Mouse (Mus musculus): Measurements from ENCODE around the gene Ovol2. TPM values are rescaled to one million over a fixed set of nuclear protein-coding genes. Genes with fewer than 3 reads are reported as not detected.

Ovol2 gene
- polyA plus RNA-seq, 1 experiment: not detected

DNA sequence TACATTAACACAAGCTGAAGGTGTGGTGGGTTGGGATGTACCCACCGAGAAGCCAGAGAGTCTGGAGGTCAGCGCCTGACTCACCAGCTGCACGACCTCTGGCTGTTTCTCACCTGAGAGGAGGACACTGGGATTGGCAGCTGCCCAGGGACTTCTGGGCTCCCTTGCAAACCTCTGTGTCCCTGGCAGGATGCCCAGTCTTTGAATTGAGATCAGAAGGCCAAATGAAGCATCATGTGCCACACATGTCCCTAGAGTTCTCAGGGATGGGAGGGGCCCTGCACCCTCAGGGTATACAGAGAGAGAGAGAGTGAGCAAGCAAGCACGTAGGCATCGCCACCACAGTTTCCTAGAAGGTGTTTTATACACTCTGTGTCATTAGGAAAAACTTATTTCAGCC lies 52.2 kb downstream of the Ovol2 start:
- H3K36me3 ChIP-seq (ENCODE audit: control insufficient read depth, insufficient read depth): peaks cover 40% of the 10 kb centered on the region
- TF ChIP-seq CEBPB (IDR thresholded peaks at IDR 0.05; ENCODE audit: low read depth) (no peak), CTCF (IDR thresholded peaks at IDR 0.05; ENCODE audit: control insufficient read depth, insufficient read depth, insufficient read length) (no peak), MYOG (IDR thresholded peaks at IDR 0.05; ENCODE audit: control insufficient read depth, extremely low read depth, insufficient read length) (no peak), USF1 (IDR thresholded peaks at IDR 0.05; ENCODE audit: low read depth) (no peak), FOSL1 (IDR thresholded peaks at IDR 0.05; ENCODE audit: insufficient read depth, low read length, poor library complexity, severe bottlenecking) (no peak), MAX (IDR thresholded peaks at IDR 0.05) (no peak), MYOD1 (IDR thresholded peaks at IDR 0.05; ENCODE audit: control insufficient read depth, insufficient read length, low read depth) (no peak)
- H3K79me3 ChIP-seq (ENCODE audit: low read depth): no peaks in the 10 kb centered on the region
- H3K27me3 ChIP-seq (ENCODE audit: control insufficient read depth, insufficient read depth, insufficient read length): no peaks in the 10 kb centered on the region
- H3ac ChIP-seq (ENCODE audit: control insufficient read depth, insufficient read length, low read depth): no peak overlapping the region
- no peak overlapping the region for H3K4me3 ChIP-seq (ENCODE audit: insufficient read depth, poor library complexity, severe bottlenecking)
- peaks cover 4% of the 10 kb centered on the region for H3K79me2 ChIP-seq (ENCODE audit: control insufficient read depth, insufficient read depth)

DNA sequence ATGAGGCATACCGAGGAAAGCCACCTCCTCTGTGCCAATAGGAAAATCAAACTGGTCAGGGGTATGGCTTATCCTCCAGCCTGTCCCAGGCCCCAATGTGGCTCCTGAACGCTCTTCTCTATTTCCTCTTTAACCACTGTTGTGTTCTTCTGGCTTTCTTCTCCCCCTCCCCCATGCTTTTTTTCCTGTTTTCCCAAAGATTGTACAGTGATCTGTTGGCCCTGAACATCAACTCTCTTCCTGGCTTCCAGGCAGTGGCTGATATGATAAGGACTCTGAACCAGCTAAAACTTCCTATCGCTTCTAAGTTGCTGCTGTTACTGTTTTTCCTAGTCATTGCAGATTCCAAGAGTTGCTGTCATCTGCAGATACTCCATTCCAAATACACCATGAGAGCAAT lies 55.1 kb downstream of the Ovol2 start:
- H3ac ChIP-seq (ENCODE audit: control insufficient read depth, insufficient read length, low read depth): no peak overlapping the region
- peaks cover 32% of the 10 kb centered on the region for H3K79me2 ChIP-seq (ENCODE audit: control insufficient read depth, insufficient read depth)
- peaks cover 60% of the 10 kb centered on the region for H3K36me3 ChIP-seq (ENCODE audit: control insufficient read depth, insufficient read depth)
- TF ChIP-seq CTCF (IDR thresholded peaks at IDR 0.05; ENCODE audit: control insufficient read depth, insufficient read depth, insufficient read length) (no peak), MAX (IDR thresholded peaks at IDR 0.05) (no peak), CEBPB (IDR thresholded peaks at IDR 0.05; ENCODE audit: low read depth) (no peak), MYOD1 (IDR thresholded peaks at IDR 0.05; ENCODE audit: control insufficient read depth, insufficient read length, low read depth) (no peak), MYOG (IDR thresholded peaks at IDR 0.05; ENCODE audit: control insufficient read depth, extremely low read depth, insufficient read length) (no peak), FOSL1 (IDR thresholded peaks at IDR 0.05; ENCODE audit: insufficient read depth, low read length, poor library complexity, severe bottlenecking) (no peak), USF1 (IDR thresholded peaks at IDR 0.05; ENCODE audit: low read depth) (no peak)
- H3K27me3 ChIP-seq (ENCODE audit: control insufficient read depth, insufficient read depth, insufficient read length): no peaks in the 10 kb centered on the region
- H3K4me3 ChIP-seq (ENCODE audit: insufficient read depth, poor library complexity, severe bottlenecking): no peak overlapping the region
- H3K79me3 ChIP-seq (ENCODE audit: low read depth): peaks cover 17% of the 10 kb centered on the region

DNA sequence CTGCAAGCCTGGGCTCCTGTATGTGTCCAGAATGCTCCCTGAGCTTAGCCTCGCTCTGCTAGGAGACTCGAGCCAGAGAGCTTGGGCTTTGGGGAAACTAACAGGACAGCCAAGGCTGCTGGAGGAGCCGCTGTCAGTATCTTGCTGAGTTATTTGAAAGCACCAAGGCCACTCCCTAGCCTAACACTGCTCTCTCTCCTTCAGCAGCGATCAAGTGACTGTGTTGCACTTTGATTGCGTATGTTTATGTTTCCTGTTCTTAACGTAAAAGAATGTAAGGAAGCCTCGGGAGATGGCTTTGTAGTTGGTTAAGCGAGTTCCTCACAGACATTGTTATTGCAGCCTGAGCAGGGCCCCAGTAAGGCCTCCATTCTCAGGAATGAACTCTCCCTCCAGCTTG lies 57.2 kb downstream of the Ovol2 start:
- H3K79me2 ChIP-seq (ENCODE audit: control insufficient read depth, insufficient read depth): peaks cover 54% of the 10 kb centered on the region
- no peak overlapping the region for H3ac ChIP-seq (ENCODE audit: control insufficient read depth, insufficient read length, low read depth)
- no peaks in the 10 kb centered on the region for H3K27me3 ChIP-seq (ENCODE audit: control insufficient read depth, insufficient read depth, insufficient read length)
- peaks cover 58% of the 10 kb centered on the region for H3K36me3 ChIP-seq (ENCODE audit: control insufficient read depth, insufficient read depth)
- peaks cover 29% of the 10 kb centered on the region for H3K79me3 ChIP-seq (ENCODE audit: low read depth)
- no peak for TF ChIP-seq FOSL1 (IDR thresholded peaks at IDR 0.05; ENCODE audit: insufficient read depth, low read length, poor library complexity, severe bottlenecking)
- TF ChIP-seq MYOG (IDR thresholded peaks at IDR 0.05; ENCODE audit: control insufficient read depth, extremely low read depth, insufficient read length): no peak
- no peak for TF ChIP-seq MAX (IDR thresholded peaks at IDR 0.05)
- no peak for TF ChIP-seq MYOD1 (IDR thresholded peaks at IDR 0.05; ENCODE audit: control insufficient read depth, insufficient read length, low read depth)
- no peak for TF ChIP-seq CTCF (IDR thresholded peaks at IDR 0.05; ENCODE audit: control insufficient read depth, insufficient read depth, insufficient read length)
- no peak for TF ChIP-seq CEBPB (IDR thresholded peaks at IDR 0.05; ENCODE audit: low read depth)
- TF ChIP-seq USF1 (IDR thresholded peaks at IDR 0.05; ENCODE audit: low read depth): no peak
- H3K4me3 ChIP-seq (ENCODE audit: insufficient read depth, poor library complexity, severe bottlenecking): no peak overlapping the region

- Histone ChIP-seq H3K4me3 (ENCODE audit: insufficient read depth, poor library complexity, severe bottlenecking) (no peak overlapping the region), H3K79me2 (ENCODE audit: control insufficient read depth, insufficient read depth) (peaks cover 80% of the 10 kb centered on the region), H3K27me3 (ENCODE audit: control insufficient read depth, insufficient read depth, insufficient read length) (no peaks in the 10 kb centered on the region), H3ac (ENCODE audit: control insufficient read depth, insufficient read length, low read depth) (no peak overlapping the region), H3K36me3 (ENCODE audit: control insufficient read depth, insufficient read depth) (peaks cover 63% of the 10 kb centered on the region), H3K79me3 (ENCODE audit: low read depth) (peaks cover 56% of the 10 kb centered on the region)
- TF ChIP-seq MYOG (IDR thresholded peaks at IDR 0.05; ENCODE audit: control insufficient read depth, extremely low read depth, insufficient read length) (no peak), CTCF (IDR thresholded peaks at IDR 0.05; ENCODE audit: control insufficient read depth, insufficient read depth, insufficient read length) (no peak)
Observed at GRCm38 (mm10) chr2:144272088-144272487, 59.9 kb downstream of the Ovol2 start.

GRCm38 (mm10) chr2:144270507-144271420 lies 61.2 kb downstream of the Ovol2 start, which contains the start of the genes Mgme1 and Snx5:
TSS of gene Mgme1 (plus strand) at chr2:144270663.
TSS of gene Snx5 (minus strand) at chr2:144270906.
- Histone ChIP-seq H3K4me3 (ENCODE audit: insufficient read depth, poor library complexity, severe bottlenecking) (peak within 1 kb of the TSS; percentile 96), H3K36me3 (ENCODE audit: control insufficient read depth, insufficient read depth) (peaks cover 66% of the 10 kb centered on the region), H3K79me3 (ENCODE audit: low read depth) (peaks cover 69% of the 10 kb centered on the region), H3K79me2 (ENCODE audit: control insufficient read depth, insufficient read depth) (peaks cover 93% of the 10 kb centered on the region), H3ac (ENCODE audit: control insufficient read depth, insufficient read length, low read depth) (peak within 1 kb of the TSS; percentile 98), H3K27me3 (ENCODE audit: control insufficient read depth, insufficient read depth, insufficient read length) (no peaks in the 10 kb centered on the region)
- TF ChIP-seq CTCF (IDR thresholded peaks at IDR 0.05; ENCODE audit: control insufficient read depth, insufficient read depth, insufficient read length) (no peak), CEBPB (IDR thresholded peaks at IDR 0.05; ENCODE audit: low read depth) (peak; percentile 15), MAX (IDR thresholded peaks at IDR 0.05) (peak; percentile 93)
